Mouse (Mus musculus) stomach, postnatal 0 days (tissue): ENCODE results near the gene Sart1. TPM values are rescaled to one million over a fixed set of nuclear protein-coding genes. Genes with fewer than 3 reads are reported as not detected.

Experiments
- ATAC-seq: fragments of 200-750 bp; cut with Nextera tagmentation; 2 replicates; pipeline ENCODE4 v1.8.0; 2017; ENCODE audit not compliant: low FRiP score, low TSS enrichment
- DNase-seq: peaks from one replicate; pipeline ENCODE4 v3.0.0-alpha.2; 2016; ENCODE audit warnings: low spot score
- H3K27ac ChIP-seq: fragments of 300-500 bp; sonication (generic); replicated peaks from 2 replicates; pipeline ENCODE4 v1.5.1; 2014; ENCODE audit warnings: mild to moderate bottlenecking, control low read depth
- H3K27me3 ChIP-seq: fragments of 300-500 bp; sonication (generic); 2 replicates; pipeline ENCODE4 v1.6.1; 2014; ENCODE audit warnings: low read length; ENCODE audit not compliant: control insufficient read depth, insufficient read depth
- H3K36me3 ChIP-seq: fragments of 300-500 bp; sonication (generic); 2 replicates; pipeline ENCODE4 v1.6.1; 2014; ENCODE audit warnings: low read length, mixed read lengths; ENCODE audit not compliant: control insufficient read depth, insufficient read depth
- H3K4me1 ChIP-seq: fragments of 300-500 bp; sonication (generic); replicated peaks from 2 replicates; pipeline ENCODE4 v1.6.1; 2014; ENCODE audit warnings: antibody characterized with exemption; ENCODE audit not compliant: control insufficient read depth, insufficient read depth
- H3K4me2 ChIP-seq: fragments of 300-500 bp; sonication (generic); replicated peaks from 2 replicates; pipeline ENCODE4 v1.6.1; 2014; ENCODE audit warnings: low read depth, mild to moderate bottlenecking, control low read depth, moderate library complexity
- H3K4me3 ChIP-seq: fragments of 300-500 bp; sonication (generic); 2 replicates; pipeline ENCODE4 v1.5.1; 2014; ENCODE audit warnings: low read depth, low read length, control low read depth
- H3K9ac ChIP-seq: fragments of 300-500 bp; sonication (generic); 2 replicates; pipeline ENCODE4 v1.6.1; 2014; ENCODE audit warnings: mild to moderate bottlenecking, low read length, control low read depth, mixed read lengths
- H3K9me3 ChIP-seq: fragments of 300-500 bp; sonication (generic); 2 replicates; pipeline ENCODE4 v1.6.1; 2016; ENCODE audit warnings: low read length; ENCODE audit not compliant: control insufficient read depth
- CTCF ChIP-seq: IDR thresholded peaks from 2 replicates; pipeline ENCODE4 v1.5.1; 2016; ENCODE audit warnings: antibody characterized with exemption, low read depth, mild to moderate bottlenecking, moderate library complexity
- EP300 ChIP-seq: optimal IDR thresholded peaks from 2 replicates; pipeline ENCODE3; 2016; ENCODE audit warnings: antibody characterized with exemption
- WGBS: fragments of 180-500 bp; shearing (Covaris S2); extraction: QIAGEN DNeasy Blood & Tissue Kit; methylation state at CpG from one replicate; pipeline ENCODE4 v1.1.7; 2014; 5-methylcytosine and 5-hydroxymethylcytosine counted together
- polyA plus RNA-seq: library from polyadenylated mRNA; unstranded; fragments of >200 nt; fragmentation: Nextera tagmentation; extraction: Ambion mirVana; gene quantifications from 2 replicates; pipeline ENCODE4 v1.2.1, GENCODE M21; 2015

Gene Sart1
- polyA plus RNA-seq, 1 experiment from 2014 or later = 30.9 TPM

- Histone ChIP-seq H3K4me1 (peaks cover 6% of the 10 kb centered on the region; the same call in 1 of the 2 replicates), H3K9ac (peak within 1 kb of the TSS; percentile 54), H3K4me3 (peak within 1 kb of the TSS; percentile 55), H3K36me3 (peaks cover 15% of the 10 kb centered on the region; the same call in 1 of the 2 replicates), H3K9me3 (no peaks in the 10 kb centered on the region), H3K4me2 (peak within 1 kb of the TSS; percentile 93), H3K27ac (peak within 1 kb of the TSS; percentile 96), H3K27me3 (no peaks in the 10 kb centered on the region)
- WGBS = under 1% methylated on average over 31 of the region's 33 CpGs
- ATAC-seq (no peak), DNase-seq (no peak)
- TF ChIP-seq EP300 = no peak
- TF ChIP-seq CTCF = no peak
Measured at GRCm38 (mm10) chr19:5367053-5367359, 21.5 kb downstream of the Sart1 start, which contains the start of gene Banf1. Gene Banf1, minus strand, starts transcription at chr19:5367168.

GRCm38 (mm10) chr19:5366175-5367052 is 22.1 kb downstream of the Sart1 start, which contains the start of gene Eif1ad:
Gene Eif1ad, plus strand, starts transcription at chr19:5366741.
- Histone ChIP-seq H3K27ac (peak within 1 kb of the TSS; percentile 96), H3K27me3 (no peaks in the 10 kb centered on the region), H3K9ac (peak within 1 kb of the TSS; percentile 54), H3K36me3 (peaks cover 11% of the 10 kb centered on the region; the same call in 1 of the 2 replicates), H3K4me2 (peak within 1 kb of the TSS; percentile 93), H3K9me3 (no peaks in the 10 kb centered on the region), H3K4me1 (peaks cover 6% of the 10 kb centered on the region; the same call in 1 of the 2 replicates), H3K4me3 (peak within 1 kb of the TSS; percentile 55)
- ATAC-seq (peak; percentile 90), DNase-seq (peak; percentile 96)
- WGBS = under 1% methylated on average over 82 of the region's 92 CpGs
- peak; percentile 66 for TF ChIP-seq EP300
- TF ChIP-seq CTCF = peak; percentile 31; the same call in 1 of the 2 replicates

- TF ChIP-seq CTCF = no peak
- WGBS = 24% methylated on average over 10 of the region's 11 CpGs
- peak overlapping the region; percentile 54 for H3K9ac ChIP-seq
- H3K27ac ChIP-seq = peak overlapping the region; percentile 96; the same call in 1 of the 2 replicates
- peak overlapping the region; percentile 55 for H3K4me3 ChIP-seq
- peaks cover 6% of the 10 kb centered on the region; the same call in 1 of the 2 replicates for H3K4me1 ChIP-seq
- H3K36me3 ChIP-seq = peaks cover 9% of the 10 kb centered on the region; the same call in 1 of the 2 replicates
- H3K9me3 ChIP-seq = no peaks in the 10 kb centered on the region
- H3K4me2 ChIP-seq = peak overlapping the region; percentile 93
- H3K27me3 ChIP-seq = no peaks in the 10 kb centered on the region
- no peak for ATAC-seq
- no peak for DNase-seq
Measured at GRCm38 (mm10) chr19:5365751-5366150, 22.8 kb downstream of the Sart1 start.

- DNase-seq (peak; percentile 71), ATAC-seq (peak; percentile 67)
- peak overlapping the region; percentile 59 for H3K27ac ChIP-seq
- H3K36me3 ChIP-seq = peaks cover 3% of the 10 kb centered on the region; the same call in 1 of the 2 replicates
- TF ChIP-seq CTCF = no peak
- TF ChIP-seq EP300 = no peak
- H3K9me3 ChIP-seq = no peaks in the 10 kb centered on the region
- WGBS = 74% methylated on average over 2 of the region's 2 CpGs
- no peaks in the 10 kb centered on the region for H3K27me3 ChIP-seq
- H3K4me1 ChIP-seq = peaks cover 6% of the 10 kb centered on the region; the same call in 1 of the 2 replicates
- H3K9ac ChIP-seq = no peak overlapping the region
- H3K4me3 ChIP-seq = no peak overlapping the region
- no peak overlapping the region for H3K4me2 ChIP-seq
Measured at GRCm38 (mm10) chr19:5364124-5364523, 24.4 kb downstream of the Sart1 start.

- H3K27ac ChIP-seq = no peak overlapping the region
- 0 out of 2 replicates have a peak, but pooled peaks cover 3% of the 10 kb centered on the region for H3K4me1 ChIP-seq
- 70% methylated on average over 2 of the region's 2 CpGs for WGBS
- no peak overlapping the region for H3K4me3 ChIP-seq
- no peak for TF ChIP-seq EP300
- TF ChIP-seq CTCF = no peak
- DNase-seq (no peak), ATAC-seq (no peak)
- no peaks in the 10 kb centered on the region for H3K36me3 ChIP-seq
- H3K9ac ChIP-seq = no peak overlapping the region
- no peaks in the 10 kb centered on the region for H3K27me3 ChIP-seq
- H3K9me3 ChIP-seq = no peaks in the 10 kb centered on the region
- H3K4me2 ChIP-seq = no peak overlapping the region
Measured at GRCm38 (mm10) chr19:5362186-5362585, 26.3 kb downstream of the Sart1 start.

GRCm38 (mm10) chr19:5356080-5356479 is 32.4 kb downstream of the Sart1 start:
- no peaks in the 10 kb centered on the region for H3K9me3 ChIP-seq
- H3K36me3 ChIP-seq = no peaks in the 10 kb centered on the region
- H3K4me2 ChIP-seq = no peak overlapping the region
- no peak for DNase-seq
- ATAC-seq = no peak
- TF ChIP-seq CTCF (no peak), EP300 (no peak)
- H3K27ac ChIP-seq = no peak overlapping the region
- no peaks in the 10 kb centered on the region for H3K27me3 ChIP-seq
- no peak overlapping the region for H3K4me3 ChIP-seq
- no peaks in the 10 kb centered on the region for H3K4me1 ChIP-seq
- no peak overlapping the region for H3K9ac ChIP-seq
- no CpG with 5 or more reads among the region's 1 CpGs for WGBS
